Mouse (Mus musculus) brown adipose tissue, adult 24 weeks (tissue): ENCODE data around the gene Strap. TPM values are rescaled to one million over a fixed set of nuclear protein-coding genes. Genes with fewer than 3 reads are reported as not detected.
"Not testable (repeated sequence)": the region's sequence is repeated elsewhere in the genome, so short reads cannot be mapped to it uniquely, and the experiment has no call there.

Source experiments
- H3K27ac ChIP-seq: fragments of 200-500 bp; replicated peaks from 2 replicates; pipeline ENCODE4 v1.5.1; 2012; ENCODE audit warnings: low read depth, mild to moderate bottlenecking, low read length
- H3K4me1 ChIP-seq: fragments of 200-500 bp; 2 replicates; pipeline ENCODE4 v1.6.1; 2012; ENCODE audit warnings: low read length, mixed read lengths; ENCODE audit not compliant: control insufficient read depth, insufficient read depth, insufficient read length
- H3K4me3 ChIP-seq: fragments of 200-500 bp; 2 replicates; pipeline ENCODE4 v1.5.1; 2012; ENCODE audit warnings: low read depth, mild to moderate bottlenecking, low read length, moderate library complexity; ENCODE audit not compliant: insufficient read depth
- polyA plus RNA-seq: library from polyadenylated mRNA; stranded (reverse); fragments of >200 nt; gene quantifications from 2 replicates; pipeline ENCODE4 v1.2.4, GENCODE M21; 2012; ENCODE audit not compliant: missing spikeins, insufficient read depth, insufficient read length

Gene Strap
- polyA plus RNA-seq, 1 experiment: 69.9 TPM

DNA sequence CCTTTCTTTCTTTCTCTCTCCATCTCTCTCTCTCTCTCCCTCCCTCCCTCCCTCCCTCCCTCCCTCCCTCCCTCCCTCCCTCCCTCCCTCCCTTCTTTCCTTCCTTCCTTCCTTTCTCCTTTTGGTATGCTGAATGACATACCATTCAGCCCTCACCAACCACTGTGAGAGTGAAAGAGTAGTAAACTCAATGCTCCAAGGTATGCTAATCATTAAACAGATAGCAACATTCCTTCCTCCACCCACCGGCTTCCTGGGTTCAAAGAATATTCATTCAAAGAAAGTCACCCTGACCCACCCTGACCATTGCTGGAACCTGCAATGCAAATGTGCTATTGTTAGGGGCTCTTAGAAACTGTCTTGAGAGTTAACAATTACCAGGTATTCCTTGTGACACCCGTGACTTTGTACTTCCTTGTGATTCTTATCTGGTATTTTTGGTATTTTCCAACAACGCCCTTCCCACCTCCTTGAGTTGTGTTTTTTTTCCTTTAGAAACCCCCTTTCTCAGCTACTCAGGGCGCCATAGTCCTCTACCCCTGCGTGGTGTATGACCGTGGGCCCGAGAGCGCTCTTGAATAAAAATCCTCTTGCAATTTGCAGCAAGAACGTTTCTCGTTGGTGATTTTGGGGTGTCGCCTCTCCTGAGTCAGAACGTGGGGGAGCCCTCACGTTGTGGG is 26.0 kb upstream of the Strap start:
- H3K4me3 ChIP-seq, H3K4me1 ChIP-seq, H3K27ac ChIP-seq: not testable (repeated sequence)

GRCm38 (mm10) chr6:137710179-137711037 is 24.5 kb upstream of the Strap start:
- H3K27ac ChIP-seq: no peak overlapping the region
- H3K4me3 ChIP-seq: no peak overlapping the region
- H3K4me1 ChIP-seq: no peaks in the 10 kb centered on the region

- Histone ChIP-seq H3K4me1 (no peaks in the 10 kb centered on the region), H3K27ac (no peak overlapping the region)
These were observed 22.1 kb upstream of the Strap start for GRCm38 (mm10) chr6:137712654-137713309.

DNA sequence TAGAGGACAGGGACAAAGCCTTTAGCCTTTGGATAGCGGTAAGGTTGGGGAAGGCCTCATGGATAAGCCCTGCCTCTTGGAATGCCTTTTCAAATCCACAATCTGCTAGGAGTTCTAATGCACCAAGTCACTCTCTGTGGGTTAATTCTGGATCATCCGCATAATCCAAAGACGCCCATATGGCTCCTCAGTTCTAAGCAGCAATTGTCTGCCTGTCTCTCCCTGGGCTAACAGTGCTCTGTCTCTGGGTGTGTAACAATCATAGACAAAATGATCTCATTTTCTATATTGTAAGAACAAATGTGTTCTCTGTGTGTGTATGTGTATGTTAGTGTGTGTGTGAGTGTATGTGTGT is 21.6 kb upstream of the Strap start:
- Histone ChIP-seq H3K4me1 (no peaks in the 10 kb centered on the region), H3K27ac (no peak overlapping the region), H3K4me3 (no peak overlapping the region)

More at GRCm38 (mm10) chr6:137712654-137713309, 22.1 kb upstream of the Strap start:
- H3K4me3 ChIP-seq: no peak overlapping the region

GRCm38 (mm10) chr6:137716802-137717201 is 18.1 kb upstream of the Strap start:
- no peak overlapping the region for H3K4me3 ChIP-seq
- no peaks in the 10 kb centered on the region for H3K4me1 ChIP-seq
- no peak overlapping the region for H3K27ac ChIP-seq

- Histone ChIP-seq H3K27ac (no peak overlapping the region), H3K4me3 (no peak overlapping the region), H3K4me1 (no peaks in the 10 kb centered on the region)
These were observed 12.5 kb upstream of the Strap start for GRCm38 (mm10) chr6:137722220-137722931.

GRCm38 (mm10) chr6:137723898-137724297 is 11.0 kb upstream of the Strap start:
- Histone ChIP-seq H3K27ac (no peak overlapping the region), H3K4me3 (no peak overlapping the region), H3K4me1 (no peaks in the 10 kb centered on the region)

- Histone ChIP-seq H3K27ac (0 out of 2 replicates have a peak overlapping the region, but pooled peaks have one; percentile 42), H3K4me1 (peaks cover 8% of the 10 kb centered on the region; the same call in 1 of the 2 replicates)
These were observed 425 bp upstream of the Strap start for GRCm38 (mm10) chr6:137734460-137734845.

DNA sequence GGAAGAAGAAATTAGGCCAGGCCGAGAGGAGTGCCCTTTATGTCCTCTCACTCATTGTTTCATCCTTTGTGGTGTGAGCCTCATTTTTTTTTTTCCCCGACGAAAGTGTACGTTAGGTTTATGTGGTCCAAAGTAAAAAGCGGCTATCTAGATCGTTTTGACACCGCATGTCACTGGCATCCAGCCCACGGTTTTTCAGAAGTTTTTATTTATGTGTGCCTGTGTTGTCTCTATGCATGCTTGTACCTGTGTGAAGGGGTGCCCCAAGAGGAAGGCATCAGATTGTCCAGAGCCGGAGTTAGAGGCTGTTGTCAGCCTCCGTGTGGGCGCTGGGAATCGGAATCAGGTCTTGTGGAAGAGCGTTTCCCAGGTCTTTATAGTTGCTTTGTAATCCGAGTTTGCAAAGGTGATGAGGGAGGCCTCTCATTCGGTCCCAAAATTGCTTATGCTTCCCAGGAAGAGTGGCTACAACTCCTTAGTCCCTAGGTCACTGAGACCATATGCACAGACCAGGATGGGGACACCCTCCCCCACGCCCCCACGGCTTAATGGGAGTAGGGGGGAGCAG is 877 bp downstream of the Strap start:
- H3K27ac ChIP-seq: 0 out of 2 replicates have a peak overlapping the region, but pooled peaks have one; percentile 24
- peak overlapping the region; percentile 77 for H3K4me3 ChIP-seq
- peaks cover 8% of the 10 kb centered on the region; the same call in 1 of the 2 replicates for H3K4me1 ChIP-seq

More at GRCm38 (mm10) chr6:137734460-137734845, 425 bp upstream of the Strap start:
- peak overlapping the region; percentile 67 for H3K4me3 ChIP-seq

DNA sequence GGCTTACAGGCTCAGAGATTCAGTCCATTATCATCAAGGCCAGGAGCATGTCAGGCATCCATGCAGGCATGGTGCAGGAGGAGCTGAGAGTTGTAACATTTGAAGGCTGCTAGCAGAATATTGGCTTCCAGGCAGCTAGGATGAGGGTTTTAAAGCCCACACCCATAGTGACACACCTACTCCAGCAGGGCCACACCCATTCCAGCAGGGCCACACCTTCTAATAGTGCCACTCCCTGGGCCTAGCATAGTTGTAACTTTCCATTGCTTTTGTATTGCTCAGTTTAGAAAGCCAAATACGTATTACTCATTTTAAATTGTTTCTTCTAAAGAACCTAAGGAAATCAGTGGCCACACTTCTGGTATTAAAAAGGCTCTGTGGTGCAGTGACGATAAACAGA is 6.1 kb downstream of the Strap start:
- Histone ChIP-seq H3K4me1 (peaks cover 5% of the 10 kb centered on the region; the same call in 1 of the 2 replicates), H3K27ac (no peak overlapping the region)

DNA sequence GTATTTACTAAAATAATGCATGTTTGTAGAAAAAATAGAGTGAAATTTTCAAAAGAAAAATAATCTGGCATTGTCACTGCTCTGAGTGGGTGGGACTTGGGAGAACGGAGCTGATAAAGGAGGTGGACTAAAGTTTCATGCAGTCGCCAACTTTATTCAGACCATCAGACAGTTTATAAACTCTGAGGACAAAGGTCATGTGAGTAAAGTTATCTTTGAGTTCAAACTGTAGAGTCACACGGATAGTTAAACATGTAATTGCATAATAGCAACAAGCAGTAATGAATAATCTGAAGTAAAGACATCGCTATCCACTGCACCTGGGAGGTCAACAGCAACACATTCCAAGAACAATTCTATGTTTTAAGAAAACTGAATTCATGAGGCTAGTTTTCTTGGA is 9.8 kb downstream of the Strap start:
- Histone ChIP-seq H3K4me1 (no peaks in the 10 kb centered on the region), H3K4me3 (no peak overlapping the region), H3K27ac (no peak overlapping the region)

More for the DNA sequence above, 6.1 kb downstream of the Strap start:
- no peak overlapping the region for H3K4me3 ChIP-seq

- no peak overlapping the region for H3K4me3 ChIP-seq
These were observed 12.5 kb downstream of the Strap start for GRCm38 (mm10) chr6:137747174-137747928.

DNA sequence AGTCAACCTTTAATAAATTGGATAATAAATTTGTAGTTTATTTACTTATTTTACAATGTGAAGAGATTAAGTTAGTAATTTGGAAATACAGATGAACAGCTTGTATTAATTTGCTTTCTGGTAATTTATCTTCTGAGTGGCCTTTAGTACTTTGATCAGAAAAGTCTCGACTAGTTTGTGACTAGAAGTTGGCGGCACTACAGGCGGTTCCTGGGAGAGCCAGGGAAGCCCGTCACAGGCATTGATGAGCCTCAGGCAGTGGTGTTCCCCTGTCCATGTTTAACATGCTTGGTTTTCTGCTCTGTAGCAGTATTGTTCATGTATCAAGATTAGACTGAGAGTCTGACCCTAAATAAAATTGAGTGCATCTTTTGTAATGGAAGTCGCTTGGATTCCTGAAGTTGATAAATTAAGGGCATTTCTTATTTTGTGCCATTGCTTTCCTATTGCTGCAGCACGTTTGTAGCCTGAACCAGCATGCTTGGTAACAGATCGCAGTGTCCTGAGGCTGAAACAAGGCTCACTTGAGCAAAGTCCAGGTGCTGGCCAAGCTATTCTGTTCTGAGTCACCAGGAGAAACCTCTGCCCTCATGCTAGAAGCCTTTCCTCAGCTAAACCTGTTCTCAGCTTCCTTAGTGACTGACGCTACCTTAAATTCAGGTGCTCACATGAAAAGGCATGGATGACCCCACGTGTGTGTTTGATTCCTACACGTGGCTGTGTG is 16.8 kb downstream of the Strap start:
- Histone ChIP-seq H3K4me3 (no peak overlapping the region), H3K27ac (no peak overlapping the region), H3K4me1 (no peaks in the 10 kb centered on the region)

More at GRCm38 (mm10) chr6:137747174-137747928, 12.5 kb downstream of the Strap start:
- no peak overlapping the region for H3K27ac ChIP-seq
- H3K4me1 ChIP-seq: no peaks in the 10 kb centered on the region
